Comparison of ENCODE assay signal across 8 mouse cellular contexts in the genomic region with DNA sequence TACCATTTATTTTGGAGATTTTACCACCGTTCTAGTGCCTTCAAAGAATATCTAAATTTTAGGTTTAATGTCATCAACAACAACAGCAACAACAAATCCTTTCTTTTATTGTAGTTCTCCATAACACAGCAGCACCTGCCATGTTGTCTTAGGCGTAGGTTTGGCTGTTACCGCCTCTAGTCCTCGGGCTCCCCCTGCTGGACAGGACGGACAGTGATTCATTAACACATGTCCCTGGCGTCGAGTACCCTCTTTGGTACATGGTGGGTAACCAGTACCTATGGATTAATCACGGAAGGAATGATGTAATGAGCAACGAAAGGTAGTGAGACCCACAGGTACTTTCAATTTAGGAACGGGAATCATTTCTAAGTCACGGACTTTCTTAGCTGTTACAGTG. TPM values are rescaled to one million over a fixed set of nuclear protein-coding genes. Genes with fewer than 3 reads are reported as not detected.
DNase-seq lines count a peak whose midpoint lies in the region; TF ChIP-seq lines count a peak whose summit lies in the region.

No protein-coding gene starts in this region.

- 27% methylated on average over 11 of the region's 11 CpGs for WGBS in kidney, adult 2 months

- DNase-seq in 416B (ENCODE audit: low read depth) (peak; percentile 48), WW6 (ENCODE audit: low read depth, low spot score) (peak; percentile 34)
- DNase-seq in cerebellum, postnatal 25 days = peak; percentile 84 to 91
- DNase-seq in frontal cortex, postnatal 36 days (ENCODE audit: low spot score in 2 of 2) = peak; percentile 65 to 66
- peak; percentile 85 for DNase-seq in kidney, adult 2 months
- DNase-seq in left cerebral cortex, postnatal 36 days (ENCODE audit: low spot score in 2 of 2) = peak; percentile 47 to 63
- DNase-seq in naive thymus-derived CD4-positive, alpha-beta T cell, adult 2 months (ENCODE audit: low read depth) = peak; percentile 89
- peak; percentile 19 for DNase-seq in telencephalon, adult 2 months (ENCODE audit: low read depth, low spot score)

- H3K4me3 ChIP-seq in kidney, adult 2 months (ENCODE audit: insufficient read depth, low read depth, low read length) = no peak overlapping the region

- H3K36me3 ChIP-seq in kidney, adult 2 months (ENCODE audit: control insufficient read depth, insufficient read depth, low read length) = no peaks in the 10 kb centered on the region

- H3K4me1 ChIP-seq in kidney, adult 2 months (ENCODE audit: control insufficient read depth, insufficient read depth, low read length) = peaks cover 7% of the 10 kb centered on the region; the same call in 1 of the 2 replicates

- no peak for TF ChIP-seq POLR2A in kidney, adult 2 months (IDR thresholded peaks at IDR 0.05; ENCODE audit: low read depth, low read length)

- intact Hi-C loops in left cerebral cortex, postnatal 36 days (cut with DNase I) = no loop called here

- H3K27ac ChIP-seq in kidney, adult 2 months (ENCODE audit: insufficient read depth, low read depth, low read length) = no peak overlapping the region

- TF ChIP-seq CTCF in kidney, adult 2 months (conservative IDR thresholded peaks at IDR 0.05; ENCODE audit: insufficient read depth, insufficient read length, low read depth, low read length) = peak; percentile 98

- H3K27me3 ChIP-seq in kidney, adult 2 months (replicated peaks; ENCODE audit: control insufficient read depth, insufficient read depth, low read length) = no peaks in the 10 kb centered on the region

RNA-seq across cellular contexts. Expression of a gene that starts 37.2 kb away (rescaled TPM):
- polyA plus RNA-seq in kidney, adult 2 months (2012; rRNA removed) = 37.1 and 42.9 TPM in 2 replicates
- 10 to 100 TPM; 33.1 to 38.4 TPM for total RNA-seq in left cerebral cortex, postnatal 36 days (2021)

RNA-seq across cellular contexts. Expression of a gene that starts 52.8 kb away (rescaled TPM):
- 0.61 and 0.62 TPM in 2 replicates for polyA plus RNA-seq in kidney, adult 2 months (2012; rRNA removed)
- total RNA-seq in left cerebral cortex, postnatal 36 days (2021) = 1 to 10 TPM; 1.5 to 1.8 TPM

Comparison
In these comparisons a context has a peak if more than half of its experiments do, and no peak if none do; other contexts are left out.
1. DNase-seq: peak in every context shown above with its lines; median percentile 89 in naive thymus-derived CD4-positive, alpha-beta T cell, adult 2 months; 88 in cerebellum, postnatal 25 days; 85 in kidney, adult 2 months; 66 in frontal cortex, postnatal 36 days; 55 in left cerebral cortex, postnatal 36 days; 48 in 416B; 34 in WW6; 19 in telencephalon, adult 2 months.